Comparison of ENCODE assay signal across 27 mouse cellular contexts in the genomic region with DNA sequence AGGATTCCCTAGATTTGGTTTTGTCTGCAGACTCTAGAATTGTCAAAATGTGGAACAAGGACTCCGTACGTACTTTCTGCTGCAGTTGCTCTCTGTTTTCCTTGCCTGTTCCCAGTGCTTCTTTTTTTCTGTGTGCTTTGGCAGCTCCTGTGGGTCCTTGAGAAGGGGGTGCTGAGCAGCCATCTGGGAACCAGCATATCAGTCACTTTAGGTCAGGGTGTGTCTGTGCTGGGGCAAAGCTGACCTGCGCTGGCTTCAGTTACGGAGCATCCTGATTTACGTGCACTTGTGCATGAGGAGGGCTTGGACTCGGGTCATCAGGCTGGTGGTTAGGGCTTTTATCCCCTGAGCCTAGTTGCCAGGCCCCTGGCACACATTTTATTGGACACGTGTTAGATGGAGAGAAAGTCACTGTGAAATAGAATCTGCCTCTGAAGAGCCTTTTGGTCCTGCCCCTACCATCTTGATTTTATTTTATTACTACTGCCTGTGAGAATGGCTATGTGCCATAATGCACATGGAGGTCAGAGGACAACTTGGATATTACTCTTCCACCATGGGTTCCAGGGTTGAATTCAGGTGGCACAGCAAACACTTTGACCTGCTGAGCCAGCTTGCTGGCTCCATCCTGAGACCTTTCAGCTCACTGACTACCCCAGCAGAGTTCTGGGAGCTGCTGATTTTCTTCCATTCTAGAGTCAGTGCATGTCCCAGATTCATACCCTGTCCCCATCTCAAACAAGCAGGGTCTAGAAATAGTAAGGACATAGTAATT. TPM values are rescaled to one million over a fixed set of nuclear protein-coding genes. Genes with fewer than 3 reads are reported as not detected.
A peak's percentile ranks its signal among the peaks of the same experiment; 100 is the strongest.
DNase-seq lines count a peak whose midpoint lies in the region; ATAC-seq lines count a peak whose summit lies in the region.
"Had no signal": no experiment of that assay in that cellular context is flagged by ENCODE, and none has a peak within 500 bp of the region (broad histone marks: within the 10 kb centered on the region; RNA-seq: fewer than 3 reads in every experiment).

No protein-coding gene starts in this region.

- no peaks in the 10 kb centered on the region for H3K4me1 ChIP-seq in forebrain, embryonic 15.5 days
- H3K4me1 ChIP-seq: embryonic facial prominence, embryonic 10.5 days; hindbrain, embryonic 10.5 days; intestine, embryonic 15.5 days; limb, embryonic 10.5 days; liver, embryonic 15.5 days; lung, embryonic 15.5 days; neural tube, embryonic 13.5 days had no signal

- no peak overlapping the region for H3K9ac ChIP-seq in forebrain, embryonic 15.5 days (replicated peaks)
- H3K9ac ChIP-seq: forebrain, postnatal 0 days; intestine, embryonic 15.5 days; liver, embryonic 15.5 days; lung, embryonic 15.5 days; neural tube, embryonic 13.5 days had no signal

- no peak overlapping the region for H3K27ac ChIP-seq in forebrain, embryonic 15.5 days (replicated peaks)
- H3K27ac ChIP-seq: embryonic facial prominence, embryonic 10.5 days; hindbrain, embryonic 10.5 days; intestine, embryonic 15.5 days; layer of hippocampus, adult 2 months; limb, embryonic 10.5 days; liver, embryonic 15.5 days; lung, embryonic 15.5 days; neural tube, embryonic 13.5 days; stomach, postnatal 0 days had no signal

- no peaks in the 10 kb centered on the region for H3K9me3 ChIP-seq in forebrain, embryonic 15.5 days
- H3K9me3 ChIP-seq: embryonic facial prominence, embryonic 10.5 days; hindbrain, embryonic 10.5 days; intestine, embryonic 15.5 days; limb, embryonic 10.5 days; liver, embryonic 15.5 days; lung, embryonic 15.5 days; megakaryocyte, embryonic 14.5 days; neural tube, embryonic 13.5 days had no signal

- no peak overlapping the region for H3K4me3 ChIP-seq in forebrain, embryonic 15.5 days
- H3K4me3 ChIP-seq: embryonic facial prominence, embryonic 10.5 days; hindbrain, embryonic 10.5 days; intestine, embryonic 15.5 days; layer of hippocampus, adult 2 months; limb, embryonic 10.5 days; liver, embryonic 15.5 days; lung, embryonic 15.5 days; megakaryocyte, embryonic 14.5 days; myocyte; neural tube, embryonic 13.5 days had no signal

- WGBS in forebrain, embryonic 15.5 days: 95% methylated on average over 7 of the region's 7 CpGs

- ATAC-seq in forebrain, embryonic 15.5 days (replicated peaks): no peak
- ATAC-seq: forebrain, postnatal 0 days; hindbrain, embryonic 16.5 days; intestine, embryonic 15.5 days had no signal

- peaks cover 70% of the 10 kb centered on the region for H3K36me3 ChIP-seq in forebrain, embryonic 15.5 days

- no peak overlapping the region for H3K4me2 ChIP-seq in forebrain, embryonic 15.5 days (replicated peaks)
- H3K4me2 ChIP-seq: heart, embryonic 11.5 days; intestine, embryonic 15.5 days; liver, embryonic 15.5 days; lung, embryonic 15.5 days; neural tube, embryonic 13.5 days had no signal

- no peaks in the 10 kb centered on the region for H3K27me3 ChIP-seq in forebrain, embryonic 15.5 days
- H3K27me3 ChIP-seq: intestine, embryonic 15.5 days; liver, embryonic 15.5 days; lung, embryonic 15.5 days; megakaryocyte, embryonic 14.5 days; neural tube, embryonic 13.5 days had no signal

- peak; percentile 14 for DNase-seq in gastrocnemius, adult 18-20 months (ENCODE audit: low spot score)
- no peak for DNase-seq in gastrocnemius, postnatal 4 days (ENCODE audit: low spot score in 2 of 2)
- DNase-seq in kidney, adult 9 months: peak; percentile 57
- DNase-seq in kidney, postnatal 10 days: no peak
- peak; percentile 33 for DNase-seq in testis, postnatal 14 days (ENCODE audit: low spot score)
- DNase-seq in testis, postnatal 10 days (ENCODE audit: low spot score): no peak
- DNase-seq: cerebellum, adult 11-12 months; forebrain, postnatal 0 days; liver; lung, postnatal 36 days; midbrain, embryonic 14.5 days had no signal

RNA-seq across cellular contexts. Expression of a gene that starts 21.5 kb away (rescaled TPM):
- 1 to 10 TPM; 8.0 to 9.8 TPM for total RNA-seq in gastrocnemius, adult 18-20 months (2021)
- 10 to 100 TPM; 10.1 to 11.2 TPM for total RNA-seq in gastrocnemius, postnatal 4 days (2021)
- 22.2 and 23.9 TPM in 2 replicates for polyA plus RNA-seq in forebrain, embryonic 15.5 days (2015; fragmentation: Nextera tagmentation; extraction: Ambion mirVana)

RNA-seq across cellular contexts. Expression of a gene that starts 40.6 kb away (rescaled TPM):
- not detected for total RNA-seq in gastrocnemius, adult 18-20 months (2021)
- under 1 TPM; 0.37 to 0.70 TPM for total RNA-seq in gastrocnemius, postnatal 4 days (2021)
- 0.59 and 0.66 TPM in 2 replicates for polyA plus RNA-seq in forebrain, embryonic 15.5 days (2015; fragmentation: Nextera tagmentation; extraction: Ambion mirVana)
- polyA plus RNA-seq: liver, embryonic 15.5 days; small intestine, adult 2 months; urinary bladder, adult 2 months had no signal

Comparison
In these comparisons a context has a peak if more than half of its experiments do, and no peak if none do; other contexts are left out.
1. DNase-seq: peak in gastrocnemius, adult 18-20 months (single experiment), kidney, adult 9 months (single experiment) and testis, postnatal 14 days (single experiment); none in gastrocnemius, postnatal 4 days (0 of 2), kidney, postnatal 10 days (single experiment) and testis, postnatal 10 days (single experiment).